In genomic region chr17:36957999-36958743, GRCm38 (mm10) we compare ENCODE assay signal across 7 mouse cellular contexts. TPM values are rescaled to one million over a fixed set of nuclear protein-coding genes. Genes with fewer than 3 reads are reported as not detected.
DNase-seq lines count a peak whose midpoint lies in the region; ATAC-seq lines count a peak whose summit lies in the region.

Gene Znrd1, minus strand, starts transcription at chr17:36958559.
Gene Znrd1as, plus strand, starts transcription at chr17:36958592.

- peak; percentile 98 for ATAC-seq in intestine, embryonic 16.5 days
- ATAC-seq in midbrain, embryonic 11.5 days (ENCODE audit: low FRiP score) = peak; percentile 98

- peak within 1 kb of the TSS; percentile 75 for H3K27ac ChIP-seq in intestine, embryonic 16.5 days (ENCODE audit: low read length)
- H3K27ac ChIP-seq in midbrain, embryonic 11.5 days (ENCODE audit: low read depth, low read length) = no peak within 1 kb of the TSS

- H3K4me1 ChIP-seq in intestine, embryonic 16.5 days (ENCODE audit: control insufficient read depth, insufficient read depth, low read length) = 0 out of 2 replicates have a peak, but pooled peaks cover 8% of the 10 kb centered on the region
- peaks cover 10% of the 10 kb centered on the region for H3K4me1 ChIP-seq in midbrain, embryonic 11.5 days (ENCODE audit: control insufficient read depth, insufficient read depth, low read length)

- intact Hi-C loops in left cerebral cortex, postnatal 36 days (cut with DNase I) = loop anchor here (1.0 to 2.0 kb wide), 2 partner anchors 39 to 87 kb away; partner anchors contain the start of gene Gabbr1

- H3K9me3 ChIP-seq in intestine, embryonic 16.5 days (ENCODE audit: control insufficient read depth, low read length) = no peaks in the 10 kb centered on the region
- H3K9me3 ChIP-seq in midbrain, embryonic 11.5 days (ENCODE audit: control insufficient read depth, low read length) = no peaks in the 10 kb centered on the region

- no peaks in the 10 kb centered on the region for H3K27me3 ChIP-seq in intestine, embryonic 16.5 days (replicated peaks; ENCODE audit: control insufficient read depth, insufficient read depth, low read length)
- no peaks in the 10 kb centered on the region for H3K27me3 ChIP-seq in midbrain, embryonic 11.5 days (ENCODE audit: control insufficient read depth, insufficient read depth, low read length)

- DNase-seq in adrenal gland, adult 8-10 months = peak; percentile 94
- DNase-seq in embryo, embryonic 9.5 days (ENCODE audit: extremely low spot score) = peak; percentile 98
- peak; percentile 80 to 93 for DNase-seq in gastrocnemius, postnatal 4 days (ENCODE audit: low spot score in 2 of 2)
- DNase-seq in left cerebral cortex, postnatal 36 days (ENCODE audit: low spot score in 2 of 2) = peak; percentile 95 to 96
- DNase-seq in midbrain, embryonic 11.5 days (ENCODE audit: low spot score, missing footprints) = peak; percentile 100
- DNase-seq in skeletal muscle tissue, adult 2 months (ENCODE audit: low read depth, low spot score) = peak; percentile 96

- peak within 1 kb of the TSS; percentile 82 for H3K9ac ChIP-seq in intestine, embryonic 16.5 days (ENCODE audit: low read depth, low read length)
- H3K9ac ChIP-seq in midbrain, embryonic 11.5 days (ENCODE audit: low read length) = peak within 1 kb of the TSS; percentile 84

- under 1% methylated on average over 46 of the region's 46 CpGs for WGBS in intestine, embryonic 16.5 days
- under 1% methylated on average over 46 of the region's 46 CpGs for WGBS in midbrain, embryonic 11.5 days

- H3K4me3 ChIP-seq in intestine, embryonic 16.5 days (ENCODE audit: low read length) = peak within 1 kb of the TSS; percentile 69
- peak within 1 kb of the TSS; percentile 69 for H3K4me3 ChIP-seq in midbrain, embryonic 11.5 days (ENCODE audit: low read depth, low read length)

- H3K36me3 ChIP-seq in intestine, embryonic 16.5 days (ENCODE audit: control insufficient read depth, insufficient read depth, low read length) = no peaks in the 10 kb centered on the region
- H3K36me3 ChIP-seq in midbrain, embryonic 11.5 days (ENCODE audit: control insufficient read depth, insufficient read depth, low read length) = no peaks in the 10 kb centered on the region

- H3K4me2 ChIP-seq in intestine, embryonic 16.5 days (ENCODE audit: low read depth, low read length) = peak within 1 kb of the TSS; percentile 59
- H3K4me2 ChIP-seq in midbrain, embryonic 11.5 days = peak within 1 kb of the TSS; percentile 75

RNA-seq across cellular contexts. Expression of gene Znrd1, which starts in this region (rescaled TPM):
- 10 to 100 TPM; 39.0 to 48.4 (median 43.6) TPM for total RNA-seq in adrenal gland, adult 8-10 months (2022)
- total RNA-seq in gastrocnemius, postnatal 4 days (2021) = 10 to 100 TPM; 29.2 to 32.9 TPM
- polyA plus RNA-seq in intestine, embryonic 16.5 days (2015; fragmentation: Nextera tagmentation; extraction: Ambion mirVana) = 68.5 and 72.2 TPM in 2 replicates
- 10 to 100 TPM; 32.1 to 33.5 TPM for total RNA-seq in left cerebral cortex, postnatal 36 days (2021)
- 83.5 and 86.7 TPM in 2 replicates for polyA plus RNA-seq in midbrain, embryonic 11.5 days (2014; fragmentation: Nextera tagmentation; extraction: Ambion mirVana)

RNA-seq across cellular contexts. Expression of gene Znrd1as, which starts in this region (rescaled TPM):
- total RNA-seq in adrenal gland, adult 8-10 months (2022) = 10 to 100 TPM; 10.8 to 13.1 (median 11.9) TPM
- 1 to 10 TPM; 7.1 to 9.2 TPM for total RNA-seq in gastrocnemius, postnatal 4 days (2021)
- polyA plus RNA-seq in intestine, embryonic 16.5 days (2015; fragmentation: Nextera tagmentation; extraction: Ambion mirVana) = 6.1 and 6.6 TPM in 2 replicates
- total RNA-seq in left cerebral cortex, postnatal 36 days (2021) = 1 to 10 TPM; 3.6 to 3.8 TPM
- 8.5 and 9.4 TPM in 2 replicates for polyA plus RNA-seq in midbrain, embryonic 11.5 days (2014; fragmentation: Nextera tagmentation; extraction: Ambion mirVana)
